Mouse (Mus musculus): ENCODE data around the gene Tssk2. TPM values are rescaled to one million over a fixed set of nuclear protein-coding genes. Genes with fewer than 3 reads are reported as not detected.

The Tssk2 gene
- polyA plus RNA-seq, 1 experiment: not detected

GRCm38 (mm10) chr16:17914307-17915249, 16.1 kb downstream of the Tssk2 start, which contains the start of gene Gsc2:
Gene Gsc2 (minus strand): TSS chr16:17915059.
- H3K4me3 ChIP-seq (replicated peaks; ENCODE audit: control insufficient read depth, low read depth, low read length): no peak within 1 kb of the TSS
- peaks cover 4% of the 10 kb centered on the region; the same call in 1 of the 2 replicates for H3K4me1 ChIP-seq (ENCODE audit: control insufficient read depth, insufficient read depth, low read length)
- no peak within 1 kb of the TSS for H3K27ac ChIP-seq (ENCODE audit: control insufficient read depth, insufficient read depth, low read depth, low read length, poor library complexity)
- no peak for TF ChIP-seq POLR2A (IDR thresholded peaks at IDR 0.05; ENCODE audit: borderline replicate concordance, control insufficient read depth, low read depth, low read length)
- TF ChIP-seq CTCF (IDR thresholded peaks at IDR 0.05; ENCODE audit: control insufficient read depth, insufficient read depth, low read length): no peak
- 2% methylated on average over 106 of the region's 106 CpGs for WGBS

GRCm38 (mm10) chr16:17920586-17920985, 22.1 kb downstream of the Tssk2 start:
- peaks cover 2% of the 10 kb centered on the region; the same call in 1 of the 2 replicates for H3K4me1 ChIP-seq (ENCODE audit: control insufficient read depth, insufficient read depth, low read length)
- TF ChIP-seq CTCF (IDR thresholded peaks at IDR 0.05; ENCODE audit: control insufficient read depth, insufficient read depth, low read length): no peak
- no peak for TF ChIP-seq POLR2A (IDR thresholded peaks at IDR 0.05; ENCODE audit: borderline replicate concordance, control insufficient read depth, low read depth, low read length)
- no peak overlapping the region for H3K4me3 ChIP-seq (replicated peaks; ENCODE audit: control insufficient read depth, low read depth, low read length)
- 83% methylated on average over 20 of the region's 20 CpGs for WGBS
- no peak overlapping the region for H3K27ac ChIP-seq (ENCODE audit: control insufficient read depth, insufficient read depth, low read depth, low read length, poor library complexity)

DNA sequence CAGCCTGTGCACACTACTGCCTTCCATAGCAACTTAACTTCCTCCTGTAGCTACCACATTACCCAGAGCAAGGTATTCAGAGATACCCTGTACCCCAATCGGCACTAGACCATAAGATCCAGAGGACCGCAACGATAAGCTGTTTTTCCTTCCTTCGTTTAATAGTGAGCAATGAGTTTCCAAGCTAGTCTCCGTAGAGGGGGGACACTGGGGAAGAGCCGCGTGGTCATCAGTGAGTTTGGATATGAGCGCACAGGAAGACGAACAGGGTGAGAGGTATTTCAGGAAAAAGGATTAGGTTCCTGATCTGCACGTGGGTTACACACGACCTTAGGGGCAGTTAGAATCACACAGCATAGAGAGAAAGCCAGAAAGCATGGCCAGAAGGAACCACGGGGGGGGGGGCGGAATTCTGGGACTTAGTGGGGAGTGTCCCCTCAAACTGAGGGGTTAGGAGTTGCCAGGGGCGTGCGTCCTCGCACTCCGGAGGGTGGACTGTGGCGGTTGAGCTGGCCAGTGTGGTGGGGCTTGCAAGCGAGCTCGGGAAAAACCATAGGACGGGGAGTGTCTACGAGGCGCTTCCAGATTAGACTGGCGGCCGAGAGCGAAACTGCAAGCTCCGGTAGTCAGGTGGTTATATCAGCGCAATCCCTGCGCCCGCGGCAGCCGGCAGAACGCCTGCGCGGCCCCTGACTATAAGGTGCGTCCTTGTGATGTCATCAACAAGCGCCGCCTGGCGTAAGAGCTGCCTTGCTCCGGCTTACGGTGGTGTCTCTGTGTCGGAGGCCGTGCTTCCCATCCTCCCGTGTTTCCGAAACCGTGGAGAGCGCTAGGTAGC, 23.1 kb downstream of the Tssk2 start:
- WGBS: under 1% methylated on average over 46 of the region's 47 CpGs
- H3K27ac ChIP-seq (ENCODE audit: control insufficient read depth, insufficient read depth, low read depth, low read length, poor library complexity): peak overlapping the region; percentile 76
- H3K4me3 ChIP-seq (replicated peaks; ENCODE audit: control insufficient read depth, low read depth, low read length): peak overlapping the region; percentile 82
- H3K4me1 ChIP-seq (ENCODE audit: control insufficient read depth, insufficient read depth, low read length): peaks cover 2% of the 10 kb centered on the region; the same call in 1 of the 2 replicates
- TF ChIP-seq POLR2A (IDR thresholded peaks at IDR 0.05; ENCODE audit: borderline replicate concordance, control insufficient read depth, low read depth, low read length) (peak; percentile 76), CTCF (IDR thresholded peaks at IDR 0.05; ENCODE audit: control insufficient read depth, insufficient read depth, low read length) (no peak; the same call in 1 of the 2 replicates)

GRCm38 (mm10) chr16:17922163-17922538, 23.7 kb downstream of the Tssk2 start:
- peak overlapping the region; percentile 76; the same call in 1 of the 2 replicates for H3K27ac ChIP-seq (ENCODE audit: control insufficient read depth, insufficient read depth, low read depth, low read length, poor library complexity)
- TF ChIP-seq CTCF (IDR thresholded peaks at IDR 0.05; ENCODE audit: control insufficient read depth, insufficient read depth, low read length) (no peak), POLR2A (IDR thresholded peaks at IDR 0.05; ENCODE audit: borderline replicate concordance, control insufficient read depth, low read depth, low read length) (no peak)
- WGBS: under 1% methylated on average over 14 of the region's 14 CpGs
- H3K4me1 ChIP-seq (ENCODE audit: control insufficient read depth, insufficient read depth, low read length): peaks cover 2% of the 10 kb centered on the region; the same call in 1 of the 2 replicates
- peak overlapping the region; percentile 82 for H3K4me3 ChIP-seq (replicated peaks; ENCODE audit: control insufficient read depth, low read depth, low read length)

GRCm38 (mm10) chr16:17927351-17928082, 29.1 kb downstream of the Tssk2 start:
- H3K27ac ChIP-seq (ENCODE audit: control insufficient read depth, insufficient read depth, low read depth, low read length, poor library complexity): peak overlapping the region; percentile 58
- H3K4me3 ChIP-seq (replicated peaks; ENCODE audit: control insufficient read depth, low read depth, low read length): peak overlapping the region; percentile 75
- H3K4me1 ChIP-seq (ENCODE audit: control insufficient read depth, insufficient read depth, low read length): peaks cover 1% of the 10 kb centered on the region; the same call in 1 of the 2 replicates
- TF ChIP-seq CTCF (IDR thresholded peaks at IDR 0.05; ENCODE audit: control insufficient read depth, insufficient read depth, low read length): no peak
- no peak; the same call in 1 of the 2 replicates for TF ChIP-seq POLR2A (IDR thresholded peaks at IDR 0.05; ENCODE audit: borderline replicate concordance, control insufficient read depth, low read depth, low read length)
- 3% methylated on average over 72 of the region's 72 CpGs for WGBS

DNA sequence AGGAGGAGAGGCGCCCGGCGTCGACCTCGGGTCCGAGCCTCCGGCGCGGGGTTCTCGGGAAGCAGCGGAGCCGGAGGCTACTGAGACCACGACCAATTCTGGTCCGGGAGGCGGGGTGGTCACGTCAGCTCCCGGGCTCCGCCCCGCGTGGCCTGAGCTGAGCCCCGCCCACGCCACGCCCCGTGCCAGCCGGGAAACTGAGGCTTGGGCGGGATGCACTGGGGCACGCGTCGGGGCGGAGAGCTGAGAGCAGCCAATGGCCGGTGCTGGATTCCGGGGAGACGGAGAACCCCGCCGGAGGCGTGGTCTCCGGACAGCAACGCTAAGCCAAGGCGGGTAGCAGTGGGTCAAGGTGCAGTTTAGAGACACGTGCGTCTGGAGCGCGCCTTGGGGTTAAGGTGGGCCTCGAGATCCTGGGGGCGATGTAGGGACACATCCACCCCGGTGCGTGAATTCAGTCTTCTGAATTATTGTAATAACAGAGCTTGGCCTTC, 29.7 kb downstream of the Tssk2 start, which contains the start of gene Slc25a1:
TSS of gene Slc25a1 (minus strand) at position 133 of the 494 bp plus-strand sequence.
- under 1% methylated on average over 47 of the region's 47 CpGs for WGBS
- Histone ChIP-seq H3K27ac (ENCODE audit: control insufficient read depth, insufficient read depth, low read depth, low read length, poor library complexity) (peak within 1 kb of the TSS; percentile 58), H3K4me3 (replicated peaks; ENCODE audit: control insufficient read depth, low read depth, low read length) (peak within 1 kb of the TSS; percentile 75), H3K4me1 (ENCODE audit: control insufficient read depth, insufficient read depth, low read length) (no peaks in the 10 kb centered on the region)
- TF ChIP-seq POLR2A (IDR thresholded peaks at IDR 0.05; ENCODE audit: borderline replicate concordance, control insufficient read depth, low read depth, low read length) (no peak; the same call in 1 of the 2 replicates), CTCF (IDR thresholded peaks at IDR 0.05; ENCODE audit: control insufficient read depth, insufficient read depth, low read length) (no peak)

- Histone ChIP-seq H3K4me3 (replicated peaks; ENCODE audit: control insufficient read depth, low read depth, low read length) (peak overlapping the region; percentile 75), H3K27ac (ENCODE audit: control insufficient read depth, insufficient read depth, low read depth, low read length, poor library complexity) (peak overlapping the region; percentile 58), H3K4me1 (ENCODE audit: control insufficient read depth, insufficient read depth, low read length) (no peaks in the 10 kb centered on the region)
- TF ChIP-seq CTCF (IDR thresholded peaks at IDR 0.05; ENCODE audit: control insufficient read depth, insufficient read depth, low read length) (peak; percentile 37; the same call in 1 of the 2 replicates), POLR2A (IDR thresholded peaks at IDR 0.05; ENCODE audit: borderline replicate concordance, control insufficient read depth, low read depth, low read length) (no peak)
- under 1% methylated on average over 9 of the region's 9 CpGs for WGBS
These were observed 30.2 kb downstream of the Tssk2 start for GRCm38 (mm10) chr16:17928627-17929104.

Measured in bone marrow, adult 2 months (tissue).